Mouse (Mus musculus) A20 (cell line): ENCODE measurements around the gene Ski.
A peak's percentile ranks its signal among the peaks of the same experiment; 100 is the strongest.

Experiments
- DNase-seq: peaks from one replicate; pipeline ENCODE4 v3.0.0-alpha.2; 2011; ENCODE audit warnings: low read depth, low spot score

Ski gene

DNA sequence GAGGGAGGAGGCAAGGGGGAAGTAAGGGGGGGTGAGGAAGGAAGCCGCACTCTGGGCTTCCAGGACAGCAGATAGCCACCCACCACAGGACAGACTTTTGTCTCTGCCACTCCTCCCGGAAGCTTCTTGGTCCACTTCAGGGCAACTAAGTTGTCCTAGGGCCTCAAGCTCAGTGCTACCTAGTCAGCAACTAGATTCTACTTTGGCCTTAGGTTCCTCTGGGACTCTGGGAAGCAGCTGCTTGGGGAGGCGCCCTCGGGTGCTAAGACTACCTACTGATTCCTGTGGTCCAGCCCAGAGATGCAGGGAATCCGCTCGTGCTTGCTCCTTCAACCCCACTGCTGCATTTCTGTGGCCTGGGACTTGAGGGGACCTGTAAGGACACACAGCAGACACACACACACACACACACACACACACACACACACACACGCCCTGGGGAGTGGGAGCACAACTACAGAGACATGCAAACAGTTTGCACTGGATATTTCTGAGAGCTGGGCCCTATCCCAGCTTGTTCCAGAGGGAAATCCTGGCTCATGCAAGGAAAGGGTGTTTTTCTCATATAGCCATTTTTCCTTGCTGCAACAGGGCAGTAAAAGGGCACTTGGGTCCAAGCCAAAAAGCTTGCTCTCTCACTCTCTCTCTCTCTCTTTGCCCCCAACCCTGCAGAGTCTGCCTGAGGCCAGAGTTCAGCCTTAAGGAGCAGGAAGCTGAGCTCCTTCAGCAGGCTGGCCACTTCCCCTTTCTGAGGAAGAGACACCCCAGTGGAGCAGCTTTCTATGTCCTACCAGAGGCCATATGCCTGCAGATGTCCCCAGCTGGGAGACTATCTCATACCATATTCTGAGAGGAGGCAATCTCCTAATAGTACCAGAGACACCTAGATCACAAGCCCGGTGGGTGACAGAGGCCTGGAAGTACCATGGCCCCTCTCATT, 12.2 kb upstream of the Ski start:
- peak; percentile 55 for DNase-seq

DNA sequence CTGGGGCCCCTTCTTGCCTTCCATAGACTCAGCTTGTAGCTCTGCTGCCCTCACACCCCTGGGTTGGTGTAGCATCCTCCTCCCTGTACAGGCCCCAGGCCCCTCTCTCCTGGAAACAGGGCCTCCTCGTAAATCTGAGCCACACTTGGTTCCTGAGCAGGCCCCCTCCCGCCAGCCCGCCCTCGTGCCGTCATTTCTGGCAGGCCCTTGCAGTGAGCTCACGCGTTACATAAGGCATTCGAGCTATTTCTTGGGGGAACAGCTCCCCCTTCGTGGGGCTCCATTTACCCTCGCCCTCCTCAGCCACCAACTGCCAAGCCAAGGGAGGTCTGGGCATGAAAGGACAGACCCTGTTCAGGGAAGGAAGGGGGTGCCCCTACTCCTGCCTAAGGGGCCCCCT, 11.5 kb upstream of the Ski start:
- no peak for DNase-seq

DNA sequence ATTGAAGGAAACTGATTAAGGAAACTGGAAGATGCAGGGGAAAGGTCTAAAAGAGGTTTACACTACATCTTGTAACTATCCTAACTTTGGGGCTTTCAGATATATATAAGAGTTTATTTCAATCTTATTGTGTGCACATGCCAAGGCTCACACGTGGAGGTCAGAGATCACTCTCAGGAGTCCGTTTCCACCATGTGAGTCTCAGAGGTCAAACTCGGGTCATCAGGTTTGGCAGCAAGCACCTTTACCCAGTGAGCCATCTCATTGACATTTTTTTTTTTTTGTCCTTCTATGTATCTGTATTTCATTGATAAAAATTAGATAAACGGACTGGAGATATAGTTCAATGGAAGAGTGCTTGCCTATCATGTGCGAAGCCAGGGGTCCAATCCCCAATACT, 6.1 kb upstream of the Ski start:
- DNase-seq = no peak

GRCm38 (mm10) chr4:155227986-155228385, 5.6 kb upstream of the Ski start:
- no peak for DNase-seq

DNA sequence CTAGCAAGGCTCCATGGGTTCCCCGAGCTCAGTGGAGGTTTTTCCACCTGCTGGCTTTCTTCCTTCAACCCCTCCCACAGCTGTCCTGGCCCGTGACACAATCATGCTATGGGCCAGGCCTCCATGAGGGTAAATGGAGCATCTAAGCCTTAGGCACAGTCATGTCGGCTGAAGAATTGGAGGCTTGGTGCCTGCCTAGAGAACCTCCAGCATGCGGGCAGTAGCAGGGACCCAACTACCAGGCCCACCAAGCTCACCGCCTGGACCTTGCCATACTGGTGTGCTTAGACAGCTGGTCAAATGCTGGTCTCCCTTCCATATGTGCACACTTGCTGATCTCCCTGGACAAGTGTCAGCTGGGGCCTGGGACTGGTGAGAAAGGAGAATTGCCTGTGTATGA, 3.5 kb upstream of the Ski start:
- no peak for DNase-seq

DNA sequence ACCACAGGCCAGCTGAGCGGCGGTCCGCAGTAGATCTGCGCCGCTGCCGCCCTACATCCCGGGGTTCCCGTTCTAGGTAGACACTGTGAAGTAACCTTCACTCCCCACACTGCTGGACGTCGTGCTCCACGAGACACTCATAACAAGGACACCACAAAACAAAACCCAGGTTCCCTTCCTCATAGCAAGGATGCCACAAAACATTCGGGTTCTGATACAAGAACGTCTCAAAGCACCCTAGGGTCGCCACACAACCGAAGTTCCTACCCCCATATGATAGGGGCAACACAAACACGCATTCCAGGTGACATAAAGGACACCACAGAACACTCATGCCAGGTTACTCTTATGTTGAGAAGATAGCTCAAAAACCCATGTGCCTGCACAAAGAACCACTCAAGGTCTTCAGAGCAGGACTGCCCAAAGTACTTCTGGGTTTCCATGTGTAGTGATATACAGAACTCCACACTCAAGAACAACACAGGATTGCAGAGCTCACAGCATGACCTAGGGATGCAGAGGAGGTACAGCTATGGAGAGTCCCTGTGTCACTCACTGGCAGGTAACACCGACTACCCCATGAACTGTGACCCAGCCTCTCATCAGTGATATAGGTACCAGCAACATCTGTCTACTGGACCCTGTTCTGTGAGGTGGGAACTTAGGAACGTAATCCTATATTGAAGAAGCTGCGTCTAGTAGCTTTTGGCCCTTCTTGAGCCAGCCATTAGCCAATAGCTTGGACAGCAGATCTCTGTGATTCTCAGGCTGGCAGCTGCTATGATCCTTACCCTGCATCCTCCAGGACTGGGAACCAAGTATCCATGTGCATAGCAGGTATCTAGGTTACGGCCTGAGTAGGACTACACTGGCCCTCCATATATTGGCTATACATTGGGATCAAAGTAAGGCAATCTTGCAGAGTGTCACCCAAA, 1.5 kb upstream of the Ski start:
- DNase-seq = no peak

DNA sequence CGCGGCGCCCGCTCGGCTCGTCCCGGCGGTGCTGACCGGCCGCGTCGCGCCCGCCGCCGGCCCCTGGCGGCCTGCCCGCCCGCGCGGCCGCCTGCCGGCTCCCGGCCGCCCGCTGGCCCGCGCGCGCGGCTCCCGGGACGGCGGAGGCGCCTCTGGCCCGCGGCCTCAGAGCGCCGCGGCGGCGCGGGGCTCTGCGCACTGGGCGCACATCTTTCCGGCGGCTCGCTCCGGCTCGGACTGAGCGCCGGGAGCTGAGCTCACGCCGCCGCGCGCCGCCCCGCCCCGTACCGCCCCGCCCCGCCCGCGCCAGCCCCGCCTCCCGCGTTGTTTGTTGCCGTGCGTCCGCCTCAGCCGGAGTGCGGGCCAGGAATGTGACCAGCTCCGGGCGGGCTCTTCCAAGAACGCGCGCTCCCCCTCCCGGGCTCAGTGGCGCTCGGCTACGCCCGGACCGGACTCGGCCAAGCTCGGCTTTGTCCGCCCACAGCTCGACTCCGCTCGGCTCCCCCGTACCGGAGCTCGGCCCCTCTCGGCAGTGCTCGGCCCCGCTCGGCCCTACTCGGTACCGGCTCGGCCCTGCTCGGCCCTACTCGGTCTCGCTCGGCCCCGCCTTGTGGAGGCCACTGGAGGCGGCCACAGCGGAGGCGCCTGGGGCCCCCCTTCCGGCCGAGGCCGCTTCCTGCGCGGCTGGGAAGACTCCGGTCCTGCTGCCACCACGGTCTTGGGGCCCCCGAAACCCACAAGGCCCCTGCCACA, 625 bp upstream of the Ski start:
- peak; percentile 96 for DNase-seq

GRCm38 (mm10) chr4:155221599-155222551, 517 bp downstream of the Ski start:
- DNase-seq = peak; percentile 49

DNA sequence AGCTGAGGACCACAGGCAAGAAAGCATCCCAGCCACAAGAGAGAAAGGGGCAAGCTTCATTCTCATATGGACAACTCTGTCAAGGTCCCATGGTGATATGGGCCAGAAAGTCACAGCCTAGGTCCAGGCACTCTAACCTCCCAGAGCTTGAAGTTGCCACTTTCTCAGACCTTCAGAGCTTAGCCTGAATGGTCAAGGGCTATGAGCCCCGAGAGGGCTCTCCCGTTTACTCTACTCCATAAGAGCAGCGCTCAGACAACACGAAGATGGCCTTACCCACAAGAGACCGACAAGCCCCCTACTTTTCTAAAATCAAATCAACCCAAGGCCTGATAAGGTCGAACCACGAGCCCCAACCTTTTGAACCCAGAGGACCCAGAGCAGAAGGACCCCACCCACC, 1.3 kb downstream of the Ski start:
- DNase-seq = no peak

DNA sequence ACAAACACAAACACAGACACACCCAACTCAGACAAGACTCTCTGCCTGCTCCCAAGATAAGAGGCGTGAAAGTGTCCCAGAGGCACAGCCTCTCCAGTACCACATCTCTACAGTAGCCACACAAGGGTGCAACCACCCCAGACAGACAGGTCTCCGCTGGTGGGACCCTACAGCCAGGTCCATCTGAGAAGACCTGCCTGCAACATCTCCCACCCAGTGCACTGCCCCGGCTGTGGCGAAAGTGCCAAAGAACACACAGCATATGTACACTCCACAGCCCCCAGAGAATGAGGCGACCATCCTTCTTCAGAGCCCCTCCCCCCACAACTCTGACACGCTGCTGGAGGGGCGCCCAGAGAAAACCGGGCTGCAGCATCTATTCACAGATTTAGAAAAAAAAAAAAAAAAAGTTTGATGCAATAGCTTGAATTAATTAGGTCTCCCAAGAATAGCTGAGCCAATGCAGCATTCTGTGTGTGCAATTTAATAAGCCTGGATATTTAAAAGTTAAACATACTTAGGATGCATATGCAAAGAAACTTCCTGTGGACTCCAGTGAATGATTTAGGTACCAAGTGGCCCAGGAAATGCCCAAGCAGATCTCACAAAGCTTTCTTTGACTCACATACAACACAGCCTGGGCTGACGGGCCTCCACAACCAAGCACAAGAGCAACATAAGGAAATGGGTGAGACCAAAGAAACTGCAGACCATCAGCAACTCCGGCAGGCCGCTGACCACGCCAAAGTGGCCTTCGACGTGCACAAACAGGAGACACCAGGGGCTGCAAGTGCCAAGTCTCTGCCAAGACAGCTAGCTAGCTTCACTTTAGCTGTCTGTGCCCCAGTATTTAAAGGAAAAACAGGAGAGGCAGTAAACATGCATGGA, 1.9 kb downstream of the Ski start:
- no peak for DNase-seq

- no peak for DNase-seq
Observed at GRCm38 (mm10) chr4:155219271-155220212, 2.9 kb downstream of the Ski start.

- no peak for DNase-seq
Observed at GRCm38 (mm10) chr4:155218104-155218732, 4.2 kb downstream of the Ski start.

DNA sequence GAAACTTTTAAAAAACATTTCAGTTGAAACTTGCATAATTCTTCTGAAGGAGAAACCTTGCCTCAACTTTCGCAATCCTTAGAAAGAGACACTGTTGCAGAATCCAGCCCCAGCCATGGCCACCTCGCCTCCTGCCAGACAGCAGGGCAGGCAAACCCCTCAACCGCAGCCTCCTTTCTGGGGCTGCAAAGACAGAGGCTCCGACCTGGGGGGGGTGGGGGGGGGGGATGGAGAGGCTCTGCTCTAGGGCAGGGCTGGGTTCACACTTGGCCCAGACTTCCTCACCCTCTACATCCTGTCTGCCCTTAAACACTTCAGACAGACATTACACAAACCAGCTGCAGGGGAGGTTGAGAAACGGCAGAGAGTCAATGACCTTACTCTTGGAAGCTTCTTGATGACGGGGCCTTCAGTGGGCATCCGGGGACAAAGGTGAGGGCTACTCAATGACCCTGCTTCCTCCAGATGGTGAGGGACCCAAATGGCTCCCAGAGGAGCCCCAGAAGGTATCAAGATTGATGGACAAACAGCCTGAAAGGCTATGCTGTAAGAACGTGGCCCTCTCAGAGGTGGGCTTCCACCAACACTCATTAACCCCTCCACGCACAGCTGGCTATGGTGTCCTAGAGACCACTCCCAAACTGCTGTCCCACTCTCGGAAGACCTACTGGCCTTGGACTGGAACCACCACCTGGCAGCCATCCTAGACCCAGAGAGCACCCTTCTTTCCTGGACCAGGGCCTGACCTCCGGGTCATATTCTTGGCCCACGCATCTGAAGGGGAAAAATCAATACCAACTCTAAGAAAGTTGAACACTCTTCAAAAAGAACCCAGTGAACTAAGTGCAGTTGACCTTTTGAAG, 4.9 kb downstream of the Ski start:
- DNase-seq = no peak

DNA sequence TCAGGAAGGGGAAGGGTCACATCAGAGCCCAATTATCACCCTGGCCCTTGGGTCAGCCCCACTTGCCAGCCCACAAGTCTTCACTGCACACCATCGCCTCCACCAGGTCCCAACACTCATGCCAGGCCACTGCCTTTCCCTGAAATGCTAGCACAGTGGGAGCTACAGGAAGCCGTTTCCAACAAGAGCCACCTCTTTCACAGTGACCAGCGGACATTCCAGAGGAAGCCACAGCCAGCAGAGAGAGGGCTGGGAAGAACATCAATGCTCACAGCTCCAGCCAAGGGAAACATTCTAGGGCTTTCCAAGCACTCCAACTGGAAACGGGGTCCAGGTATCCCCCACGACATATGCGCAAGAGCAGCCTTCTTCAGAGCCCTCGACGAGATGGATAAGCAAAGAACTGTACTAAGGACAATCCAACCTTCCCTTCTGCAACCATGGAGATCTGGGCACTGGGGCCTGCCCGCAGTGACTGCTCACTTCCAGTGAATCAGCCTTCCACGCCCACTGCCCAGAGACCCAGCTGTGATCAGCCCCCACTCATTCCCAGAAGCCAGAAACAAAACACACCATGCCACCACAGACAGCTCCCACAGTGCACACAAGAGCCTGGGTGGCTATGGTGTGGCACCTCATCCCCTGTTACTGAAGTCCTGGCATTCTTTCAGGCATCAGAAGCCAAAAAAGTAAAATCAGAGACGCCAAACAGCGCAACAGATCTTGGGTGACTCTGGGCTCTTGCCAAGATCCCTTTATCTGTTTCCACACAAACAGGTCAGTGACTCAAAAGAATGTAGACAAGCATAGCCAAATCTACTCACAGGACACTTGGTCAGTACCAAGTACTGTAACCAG, 6.4 kb downstream of the Ski start:
- DNase-seq = no peak

DNA sequence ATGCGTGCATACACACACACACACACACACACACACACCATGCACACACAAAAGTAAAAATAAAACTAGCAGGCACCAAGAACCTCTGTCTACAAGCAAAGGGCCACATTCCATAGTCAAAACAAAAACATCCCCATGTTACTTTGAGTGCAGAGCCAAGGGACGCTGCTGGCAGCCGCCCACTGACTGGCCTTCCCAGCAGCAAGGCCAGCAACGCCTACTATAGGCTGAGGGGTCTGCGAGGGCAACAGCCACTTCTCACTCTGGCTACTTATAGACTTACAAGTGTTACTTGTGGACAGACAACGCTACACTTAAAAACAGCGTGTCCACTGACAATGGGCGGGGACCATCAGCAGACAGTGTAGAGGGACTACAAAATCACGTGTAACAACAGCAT, 7.2 kb downstream of the Ski start:
- DNase-seq = no peak

GRCm38 (mm10) chr4:155214793-155215192, 7.6 kb downstream of the Ski start:
- no peak for DNase-seq
